ENCODE assay signal across 8 mouse cellular contexts in the genomic region with DNA sequence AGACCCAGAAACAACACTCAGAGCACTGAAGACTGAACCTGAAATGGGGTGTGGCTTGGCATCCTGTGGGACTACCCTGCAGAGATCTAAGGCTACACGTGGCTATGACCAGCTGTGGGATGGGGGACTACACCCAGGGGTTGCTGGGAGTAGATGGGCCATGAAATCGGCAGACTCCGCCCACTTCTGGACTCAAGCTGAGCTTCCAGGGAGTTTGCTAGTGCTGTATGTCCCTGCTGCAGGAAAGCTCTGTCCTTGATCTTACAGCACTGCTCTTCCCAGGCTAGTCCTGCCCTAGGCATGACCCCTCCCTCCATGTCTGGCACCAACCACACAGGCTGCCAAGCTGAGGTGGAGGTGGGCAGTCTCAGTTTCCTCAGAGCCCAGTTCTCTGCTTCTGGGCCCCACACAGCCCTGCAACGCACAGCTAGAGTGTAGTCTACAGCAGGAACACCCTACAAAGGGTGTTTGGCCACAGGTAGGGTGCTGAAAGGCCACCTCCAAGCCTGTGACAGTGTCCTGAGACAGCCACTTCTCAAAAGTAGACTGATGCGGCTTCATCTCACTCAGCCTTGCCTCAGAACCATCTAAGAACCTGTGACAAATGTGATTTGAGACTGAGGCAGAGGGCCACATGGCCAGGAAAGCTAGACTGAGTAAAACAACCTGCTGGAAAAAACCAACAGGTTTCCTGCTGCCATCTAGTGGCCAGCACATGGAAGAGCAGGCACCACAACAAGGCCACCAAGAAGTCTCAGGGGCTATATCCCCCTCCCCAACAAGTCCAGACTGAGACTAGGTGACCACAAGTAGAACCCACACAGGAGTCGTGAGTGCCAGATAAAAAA. TPM values are rescaled to one million over a fixed set of nuclear protein-coding genes. Genes with fewer than 3 reads are reported as not detected.
DNase-seq lines count a peak whose midpoint lies in the region; ATAC-seq and TF ChIP-seq lines count a peak whose summit lies in the region.

No protein-coding gene starts in this region.

- peak; percentile 35 for DNase-seq in thymus, adult 2 months
- no peak for DNase-seq in thymus, adult 18-20 months
- peak; percentile 84 for DNase-seq in cerebellum, adult 9-11 months
- peak; percentile 59 to 61 for DNase-seq in heart, adult 2 months
- peak; percentile 34 to 62 for DNase-seq in lung, postnatal 4 days
- peak; percentile 47 for DNase-seq in right cerebral cortex, postnatal 25 days
- no peak for DNase-seq in urinary bladder, postnatal 14 days (ENCODE audit: low spot score)

- H3K9me3 ChIP-seq in kidney, embryonic 16.5 days (ENCODE audit: low read length): no peaks in the 10 kb centered on the region

- WGBS in thymus, adult 2 months: 55% methylated on average over 6 of the region's 6 CpGs
- whole genome bisulfite sequencing in heart, adult 2 months: 29% methylated on average over 6 of the region's 6 CpGs
- WGBS in kidney, embryonic 16.5 days: 26% methylated on average over 6 of the region's 6 CpGs

- H3K4me2 ChIP-seq in kidney, embryonic 16.5 days (replicated peaks; ENCODE audit: low read depth, low read length): no peak overlapping the region

- intact Hi-C loops in heart, adult 2 months (cut with DNase I): loop anchor here (1.0 kb wide), 2 partner anchors 59 to 121 kb away; no protein-coding TSS in a partner anchor

- H3K9ac ChIP-seq in heart, adult 2 months (ENCODE audit: low read depth, low read length): no peak overlapping the region
- H3K9ac ChIP-seq in kidney, embryonic 16.5 days (replicated peaks; ENCODE audit: low read length): no peak overlapping the region

- no peaks in the 10 kb centered on the region for H3K36me3 ChIP-seq in thymus, adult 2 months (ENCODE audit: control insufficient read depth, insufficient read depth, low read length)
- no peaks in the 10 kb centered on the region; the same call in 1 of the 2 replicates for H3K36me3 ChIP-seq in heart, adult 2 months (ENCODE audit: control insufficient read depth, insufficient read depth, low read length)
- no peaks in the 10 kb centered on the region for H3K36me3 ChIP-seq in kidney, embryonic 16.5 days (ENCODE audit: insufficient read depth, low read length)

- ATAC-seq in kidney, embryonic 16.5 days (ENCODE audit: low FRiP score, low TSS enrichment): peak; percentile 23; the same call in 1 of the 2 replicates

- no peaks in the 10 kb centered on the region for H3K27me3 ChIP-seq in thymus, adult 2 months (ENCODE audit: control insufficient read depth, insufficient read depth, low read length)
- no peaks in the 10 kb centered on the region for H3K27me3 ChIP-seq in heart, adult 2 months (ENCODE audit: control insufficient read depth, insufficient read depth, low read length)
- no peaks in the 10 kb centered on the region for H3K27me3 ChIP-seq in kidney, embryonic 16.5 days (ENCODE audit: insufficient read depth, low read length)

- no peak overlapping the region for H3K27ac ChIP-seq in thymus, adult 2 months (ENCODE audit: control insufficient read depth, insufficient read depth, low read length)
- peak overlapping the region; percentile 82 for H3K27ac ChIP-seq in heart, adult 2 months
- H3K27ac ChIP-seq in kidney, embryonic 16.5 days (ENCODE audit: low read length): no peak overlapping the region

- peak; percentile 94 for TF ChIP-seq EP300 in heart, adult 2 months (IDR thresholded peaks at IDR 0.05; ENCODE audit: insufficient read depth, low read depth, low read length)

- peak; percentile 48; the same call in 1 of the 2 replicates for TF ChIP-seq CTCF in thymus, adult 2 months (IDR thresholded peaks at IDR 0.05; ENCODE audit: borderline replicate concordance, control insufficient read depth, extremely low read depth, insufficient read depth, low read length, poor library complexity)
- TF ChIP-seq CTCF in heart, adult 2 months (IDR thresholded peaks at IDR 0.05): peak; percentile 98

- H3K4me1 ChIP-seq in thymus, adult 2 months (replicated peaks; ENCODE audit: control insufficient read depth, insufficient read depth, low read length): no peaks in the 10 kb centered on the region
- peaks cover 32% of the 10 kb centered on the region for H3K4me1 ChIP-seq in heart, adult 2 months (ENCODE audit: control insufficient read depth, insufficient read depth, low read length)
- H3K4me1 ChIP-seq in kidney, embryonic 16.5 days (ENCODE audit: insufficient read depth, low read length): peaks cover 38% of the 10 kb centered on the region

- no peak for TF ChIP-seq POLR2A in thymus, adult 2 months (IDR thresholded peaks at IDR 0.05; ENCODE audit: control insufficient read depth, extremely low read depth, insufficient read depth, low read length, poor library complexity)
- 0 out of 2 replicates have a peak, but pooled peaks have one; percentile 10 for TF ChIP-seq POLR2A in heart, adult 2 months (IDR thresholded peaks at IDR 0.05; ENCODE audit: insufficient read depth, low read depth, low read length)

- H3K4me3 ChIP-seq in thymus, adult 2 months (ENCODE audit: control insufficient read depth, insufficient read depth, low read length): no peak overlapping the region
- H3K4me3 ChIP-seq in heart, adult 2 months: no peak overlapping the region
- H3K4me3 ChIP-seq in kidney, embryonic 16.5 days (ENCODE audit: low read length): no peak overlapping the region

- H3K79me2 ChIP-seq in heart, adult 2 months (replicated peaks; ENCODE audit: control insufficient read depth, insufficient read depth, low read length): peaks cover 2% of the 10 kb centered on the region; the same call in 1 of the 2 replicates

RNA-seq across cellular contexts. Expression of a gene that starts 52.2 kb away (rescaled TPM):
- polyA plus RNA-seq in thymus, adult 2 months (2012; rRNA removed): 33.3 and 36.7 TPM in 2 replicates
- 100 to 1,000 TPM in 1 of 2 experiments, 10 to 100 TPM in 1; 84.9 to 104 TPM for total RNA-seq in heart, adult 2 months (2021)
- 88.5 and 127 TPM in 2 replicates for polyA plus RNA-seq in heart, adult 2 months (2012; rRNA removed)
- polyA plus RNA-seq in kidney, embryonic 16.5 days (2015; fragmentation: Nextera tagmentation; extraction: Ambion mirVana): 140 and 147 TPM in 2 replicates

Comparison
In these comparisons a context has a peak if more than half of its experiments do, and no peak if none do; other contexts are left out.
1. DNase-seq: peak in thymus, adult 2 months (single experiment), cerebellum, adult 9-11 months (single experiment), heart, adult 2 months (2 of 2), lung, postnatal 4 days (2 of 2) and right cerebral cortex, postnatal 25 days (single experiment); none in thymus, adult 18-20 months (0 of 2) and urinary bladder, postnatal 14 days (single experiment).